Mouse (Mus musculus) retina, postnatal 1 day (tissue): ENCODE results near the gene Smim22.

Experiments
- DNase-seq: peaks from one replicate; pipeline ENCODE4 v3.0.0-alpha.2; 2012

The Smim22 gene

DNA sequence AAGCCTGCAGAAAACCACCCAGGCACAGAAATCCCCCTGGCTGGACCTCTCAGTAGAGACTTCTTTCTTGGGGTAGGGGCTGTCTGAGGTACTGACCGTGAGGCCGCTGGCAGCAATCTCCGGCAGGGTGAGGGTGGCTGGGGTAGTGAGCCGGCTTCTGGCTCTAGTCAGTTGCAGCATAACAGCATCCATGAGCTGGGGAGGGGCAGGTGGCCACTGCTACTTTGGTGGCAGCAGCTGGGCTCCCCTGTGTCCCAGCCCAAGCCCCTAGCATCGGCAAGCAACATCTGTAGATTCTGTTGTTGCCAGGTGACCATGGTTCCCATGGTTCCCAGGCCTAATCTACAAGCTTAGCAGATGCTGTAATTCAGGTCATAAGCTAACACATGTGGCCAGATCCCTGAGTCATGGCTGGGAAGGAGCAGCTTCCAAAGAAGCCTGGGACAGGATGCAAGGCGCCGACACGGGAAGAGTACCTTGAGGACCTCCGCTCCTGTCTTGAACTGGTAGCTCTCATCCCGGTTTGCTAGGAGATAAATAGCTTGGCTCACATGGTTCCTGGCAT lies 3.4 kb downstream of the Smim22 start:
- DNase-seq, result peak; percentile 22

DNA sequence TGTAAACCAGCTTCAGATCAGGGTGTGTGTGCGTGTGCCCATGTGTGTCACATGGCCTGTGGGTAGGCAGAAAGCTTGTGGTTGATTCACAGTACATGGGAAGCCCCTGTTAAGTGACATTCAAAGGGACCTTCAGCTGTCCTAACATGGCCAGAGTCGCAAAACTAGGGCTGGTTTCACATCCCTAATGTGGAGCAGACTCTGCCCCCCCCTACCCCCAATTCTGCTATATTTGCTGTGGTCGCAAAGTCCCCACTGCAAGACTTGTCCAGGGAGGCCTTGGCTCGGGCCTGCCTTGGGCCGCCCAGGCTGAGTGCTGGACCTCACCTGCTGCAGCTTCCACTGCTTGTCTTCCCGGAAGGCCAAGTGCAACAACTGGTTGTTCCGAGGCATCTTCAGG lies 4.2 kb downstream of the Smim22 start:
- no peak for DNase-seq

DNA sequence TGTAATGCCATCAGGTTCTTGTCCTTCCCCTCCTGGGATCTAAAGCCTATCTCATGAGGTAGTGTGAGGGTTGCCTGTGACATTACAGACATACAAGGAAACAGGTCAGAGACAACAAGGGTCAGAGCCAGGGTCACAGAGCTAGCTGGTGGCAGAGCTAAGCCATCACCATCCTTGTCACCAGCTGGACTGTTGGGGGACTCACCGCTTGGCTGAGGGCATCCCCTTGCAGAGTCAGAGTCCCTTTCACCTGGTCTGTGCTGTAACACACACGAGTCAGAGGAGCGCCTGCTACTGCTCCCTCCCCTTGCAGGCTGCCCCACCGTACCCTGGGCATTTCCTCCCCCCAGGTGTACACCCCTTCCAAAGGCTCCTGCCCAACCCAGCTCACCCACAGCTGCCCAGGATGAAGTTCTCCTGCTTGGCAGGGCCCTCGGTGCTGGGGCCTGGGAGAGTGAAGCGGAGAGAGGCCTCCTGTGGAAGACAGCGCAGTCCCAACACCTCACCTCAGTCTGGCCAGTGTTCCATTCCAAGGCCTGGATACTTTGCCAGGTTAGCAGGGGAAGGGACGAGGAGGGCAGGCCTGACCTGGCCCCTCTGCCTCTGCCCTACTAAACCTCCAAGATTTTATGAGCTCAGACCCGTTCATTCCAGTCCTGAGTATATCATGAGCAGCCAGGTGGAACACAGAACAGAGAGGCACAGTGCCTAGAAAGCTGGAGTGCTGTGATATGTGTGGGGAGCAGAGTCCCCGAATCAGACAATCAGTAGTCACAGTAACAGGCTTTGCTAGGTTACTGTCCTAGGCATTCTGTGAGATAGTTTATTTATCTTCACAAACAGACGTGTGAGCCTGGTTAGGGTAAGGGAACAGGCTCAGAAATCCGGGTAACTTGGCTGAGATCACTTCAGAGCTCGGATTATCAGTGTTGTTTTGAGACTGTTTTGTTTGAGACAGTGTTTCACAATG lies 5.2 kb downstream of the Smim22 start:
- no peak for DNase-seq

DNA sequence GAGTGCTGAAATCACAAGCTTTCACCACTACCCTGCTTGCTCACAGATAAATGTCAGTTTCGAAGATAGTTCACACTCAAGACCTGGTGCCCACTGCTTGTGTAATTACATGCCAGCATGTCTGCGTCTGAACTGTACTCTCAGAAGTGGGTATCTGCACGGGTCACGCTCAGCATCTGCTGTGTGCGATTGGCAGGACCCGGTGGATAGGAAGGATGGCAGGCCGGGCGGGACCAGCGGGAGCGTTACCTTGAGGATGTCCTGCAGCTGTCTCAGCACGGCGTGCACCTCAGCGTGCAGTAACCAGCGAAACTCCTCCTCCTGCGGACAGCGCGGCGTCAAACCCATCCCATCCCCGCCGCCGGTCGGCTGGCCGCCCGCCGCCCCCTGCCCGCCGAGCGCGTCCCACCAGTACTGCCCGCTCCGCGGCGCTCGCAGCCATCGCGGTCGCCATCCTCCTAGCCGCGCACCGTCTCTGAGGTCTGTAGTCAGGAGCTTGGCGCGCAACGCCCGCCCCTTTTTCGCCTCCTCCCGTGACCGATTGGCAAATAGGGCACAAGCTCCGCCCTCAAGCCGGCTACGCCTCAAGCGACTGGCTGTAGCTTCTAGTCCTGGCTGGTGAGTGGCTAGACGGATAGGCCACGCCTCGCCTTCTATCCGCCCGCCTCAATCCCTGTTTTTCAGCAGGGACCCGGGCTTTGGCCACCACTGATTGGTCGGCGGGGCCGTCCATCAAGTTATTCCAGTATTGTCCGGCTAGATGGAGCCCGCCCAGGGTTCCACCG lies 6.2 kb downstream of the Smim22 start, which contains the start of gene Rogdi:
Gene Rogdi (minus strand): TSS at position 500 of the 785 bp plus-strand sequence.
- peak; percentile 100 for DNase-seq

DNA sequence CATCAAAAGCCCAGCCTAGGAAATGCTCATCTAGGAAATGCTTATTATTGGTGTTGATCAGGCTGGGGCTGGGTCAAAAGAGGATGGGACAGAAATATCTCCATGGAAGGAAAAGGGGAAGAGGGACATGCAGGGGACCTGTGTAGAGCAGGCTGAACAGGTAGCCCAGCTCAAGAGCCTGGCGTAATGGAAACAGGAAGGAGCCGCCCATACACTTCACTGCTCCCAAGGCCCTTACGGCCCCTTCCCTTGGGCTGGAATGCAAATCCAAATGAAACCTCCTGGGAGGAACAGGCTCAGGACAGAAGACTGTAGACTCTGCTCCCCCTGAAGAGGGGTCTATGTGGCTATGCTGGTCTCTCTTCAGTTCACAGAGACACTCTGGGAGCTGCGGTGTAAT lies 7.5 kb downstream of the Smim22 start:
- DNase-seq, result no peak

DNA sequence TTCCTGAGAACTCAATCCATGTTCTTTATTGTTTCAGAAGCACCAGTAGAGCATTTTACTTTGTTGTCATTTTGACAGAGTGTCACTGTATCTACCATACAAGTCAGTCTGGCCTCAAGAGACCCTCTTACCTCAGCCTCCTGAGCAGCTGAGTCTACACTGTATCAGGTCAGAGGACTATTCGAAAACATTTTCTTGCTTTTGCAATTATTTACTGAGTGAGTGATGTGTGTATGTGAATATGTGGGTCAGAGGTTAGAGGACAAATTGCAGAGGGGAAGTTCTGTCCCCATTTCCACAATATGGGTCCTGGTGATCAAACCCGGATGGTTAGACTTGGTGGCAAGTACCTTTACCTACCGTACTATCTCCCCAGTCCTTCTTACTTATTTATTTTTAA lies 16.9 kb downstream of the Smim22 start:
- no peak for DNase-seq

DNA sequence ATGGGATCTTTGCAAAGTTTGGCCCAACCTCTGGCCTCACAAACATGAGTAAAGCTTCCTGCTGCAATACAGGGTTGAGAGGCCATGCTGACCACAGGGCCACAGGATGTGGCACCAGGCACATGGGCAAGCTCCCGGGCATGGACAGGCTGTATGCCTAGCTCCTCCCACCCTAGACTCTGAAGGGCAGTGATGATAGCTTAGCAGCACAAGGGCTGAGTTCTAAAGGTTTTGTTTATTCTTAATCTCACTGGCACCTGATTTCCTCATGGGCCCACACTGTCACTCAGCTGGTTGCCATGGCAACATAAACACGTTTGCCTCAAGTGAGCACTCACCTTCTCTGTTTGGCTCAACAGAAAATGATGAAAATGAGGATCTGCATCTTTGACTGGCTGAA lies 22.8 kb downstream of the Smim22 start:
- DNase-seq, result peak; percentile 8

DNA sequence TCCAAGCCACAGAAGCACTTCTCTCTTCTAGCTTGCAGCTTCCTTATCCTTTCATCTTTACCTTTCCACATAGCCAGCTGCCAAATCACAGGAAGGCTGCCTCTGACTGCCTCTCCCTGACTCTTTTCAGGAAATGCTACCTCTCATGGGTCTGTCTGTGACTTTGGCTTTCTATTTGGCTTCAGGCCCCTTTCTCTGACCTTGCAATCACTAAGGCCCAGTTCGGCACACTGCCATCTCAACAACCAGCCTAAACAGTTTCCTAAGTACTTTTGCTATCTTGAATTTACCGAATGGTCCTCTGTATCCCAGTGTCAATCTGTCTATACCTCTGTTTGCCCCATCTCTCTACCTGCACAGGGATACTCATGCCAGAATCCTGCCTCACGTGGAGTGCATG lies 28.5 kb downstream of the Smim22 start:
- DNase-seq, result no peak

DNA sequence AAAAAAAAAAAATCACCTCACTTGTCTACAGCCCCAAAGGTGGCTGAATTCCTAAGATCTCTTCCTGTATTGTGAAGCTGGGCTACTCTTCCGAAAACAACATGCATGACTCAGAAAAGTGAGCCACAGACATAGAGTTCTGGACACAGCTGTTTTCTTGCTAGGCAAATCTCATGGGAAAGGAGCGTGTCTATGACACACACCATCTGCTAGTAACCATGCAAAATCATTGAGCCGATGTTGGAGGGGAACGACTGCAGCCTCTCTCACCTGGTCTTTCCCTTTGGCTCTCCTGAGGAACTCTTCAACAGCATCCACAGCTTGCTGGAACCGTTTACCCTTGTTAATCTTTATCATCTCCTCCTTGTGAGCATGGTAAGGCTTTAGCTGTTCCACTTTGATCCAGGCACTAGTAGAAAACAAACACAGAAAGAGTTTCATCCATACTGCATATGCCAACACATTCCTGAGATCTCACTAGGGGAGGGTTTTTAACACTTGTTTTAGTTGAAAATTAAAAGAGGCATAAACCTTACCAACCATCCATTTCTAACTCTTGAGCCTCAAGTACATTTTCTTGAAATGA lies 29.7 kb downstream of the Smim22 start:
- DNase-seq, result no peak

DNA sequence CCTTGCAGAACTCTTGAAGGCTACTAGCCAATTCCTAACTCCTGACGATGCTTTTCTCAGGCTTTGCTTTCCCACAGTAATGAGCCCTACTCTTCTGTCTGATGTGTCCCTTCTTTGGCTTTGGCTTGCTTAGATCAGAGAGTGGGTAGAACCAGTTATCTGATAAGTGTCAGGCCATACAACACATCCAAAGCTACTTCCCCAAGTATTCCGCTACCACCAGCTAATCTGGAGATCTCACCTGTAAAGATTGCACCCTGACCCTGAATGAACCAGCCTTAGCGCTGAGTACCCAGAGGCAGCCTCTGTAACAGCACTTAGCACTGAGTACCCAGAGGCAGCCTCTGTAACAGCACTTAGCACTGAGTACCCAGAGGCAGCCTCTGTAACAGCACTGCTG lies 38.2 kb downstream of the Smim22 start:
- no peak for DNase-seq

DNA sequence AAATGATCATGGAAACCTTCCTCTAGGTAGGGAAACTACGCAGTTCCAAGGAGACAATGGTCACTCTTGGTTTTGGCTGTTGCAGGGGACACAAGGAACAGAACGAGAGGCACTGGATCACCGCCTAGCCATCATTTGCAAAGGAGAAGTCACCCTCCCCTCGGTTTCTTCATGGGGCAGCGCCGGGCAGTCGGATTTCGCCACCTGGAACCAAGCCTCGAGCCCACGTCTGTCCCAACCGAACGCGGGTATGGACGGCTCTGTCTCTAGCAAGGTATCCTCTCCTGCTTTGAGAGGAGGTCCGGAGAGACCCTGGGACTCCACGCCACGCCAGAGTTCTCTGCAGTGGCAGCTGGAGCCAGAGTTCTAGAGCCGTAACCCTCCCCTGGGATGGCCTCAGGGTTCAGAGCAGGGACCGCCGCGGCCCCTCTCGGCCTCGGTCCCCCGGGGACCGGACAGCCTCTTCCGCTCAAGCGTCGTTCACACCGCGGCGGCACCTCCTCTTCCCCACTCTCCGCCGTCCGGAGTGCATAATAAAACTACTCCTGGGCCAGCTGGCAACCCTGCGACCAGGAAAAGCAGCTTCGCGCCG lies 42.2 kb downstream of the Smim22 start:
- no peak for DNase-seq

DNA sequence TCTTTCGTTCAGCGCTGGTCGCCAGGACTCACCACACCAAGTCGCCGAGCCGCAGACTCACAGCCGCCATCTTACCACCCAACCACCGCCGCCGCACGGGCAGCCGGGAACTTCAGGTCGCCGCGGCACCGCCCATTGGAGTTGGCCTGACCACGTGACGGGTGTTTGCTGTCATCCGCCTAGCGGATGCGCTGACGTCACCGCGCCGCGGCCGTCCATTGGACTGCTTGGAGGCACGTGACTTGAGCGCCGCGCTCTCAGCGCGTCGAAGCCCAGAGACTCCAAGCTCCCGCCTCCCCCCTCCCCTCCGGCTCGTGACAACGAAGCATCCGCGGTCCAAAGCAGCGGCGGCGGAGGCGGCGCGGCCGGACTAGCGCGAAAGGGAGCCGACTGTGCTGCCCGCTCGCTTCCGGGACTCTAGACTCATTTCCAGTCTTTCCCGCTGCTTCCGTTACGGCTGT lies 42.7 kb downstream of the Smim22 start, which contains the start of the genes Glyr1 and Ubn1:
Gene Glyr1 (minus strand): TSS at position 90 of the 461 bp plus-strand sequence.
Gene Ubn1 (plus strand): TSS at position 284 of the 461 bp plus-strand sequence.
- DNase-seq, result peak; percentile 100

DNA sequence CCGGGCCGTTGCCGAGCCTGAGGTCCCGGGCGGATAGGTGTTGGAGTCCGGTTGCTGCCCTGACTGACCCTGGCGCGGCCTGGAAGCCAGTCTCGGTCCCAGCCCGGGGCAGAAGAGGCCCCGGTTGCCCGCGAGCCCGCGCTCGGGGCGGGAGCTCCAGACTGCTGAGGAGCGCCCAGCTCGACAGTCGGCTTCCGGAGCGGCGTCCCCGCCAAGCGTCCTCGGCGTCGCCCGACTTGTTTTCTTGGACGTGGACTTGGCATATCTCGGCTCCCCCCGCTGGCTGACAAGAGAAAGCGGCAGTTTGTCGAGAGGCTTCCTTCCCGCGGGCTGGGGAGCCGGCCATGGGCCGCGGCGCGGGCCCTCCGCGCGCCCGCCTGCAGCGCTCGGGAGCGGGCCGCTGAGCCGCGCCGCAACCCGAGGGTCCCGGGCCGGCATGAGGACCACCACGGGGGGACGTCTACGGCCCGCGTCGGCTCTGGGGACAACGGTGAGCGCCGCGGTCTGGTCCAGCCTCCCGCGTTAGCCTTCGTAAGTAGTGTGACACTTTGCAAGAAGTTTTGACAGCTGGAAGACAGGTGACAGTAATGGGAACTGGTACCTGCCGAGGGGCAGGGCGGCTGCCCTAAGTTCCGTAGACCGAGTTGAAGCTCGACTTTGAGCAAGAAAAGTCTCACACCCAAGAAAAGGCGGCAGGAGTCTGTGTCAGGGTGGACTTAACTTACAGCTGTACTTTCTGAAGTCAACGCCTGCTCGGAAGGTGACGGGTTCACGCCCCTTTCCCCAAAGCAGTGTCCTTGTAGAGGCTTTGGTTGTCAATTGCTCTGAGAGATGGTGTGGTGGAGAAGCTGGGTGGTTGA lies 43.4 kb downstream of the Smim22 start:
- DNase-seq, result peak; percentile 83
